Mouse (Mus musculus) heart, embryonic 10.5 days (tissue): Measurements from ENCODE around the gene Cbr2. TPM values are rescaled to one million over a fixed set of nuclear protein-coding genes. Genes with fewer than 3 reads are reported as not detected.
"Not testable (repeated sequence)": the region's sequence is repeated elsewhere in the genome, so short reads cannot be mapped to it uniquely, and the experiment has no call there.

ENCODE experiments used
- DNase-seq: peaks from one replicate; pipeline ENCODE4 v3.0.0-alpha.2; 2017; ENCODE audit warnings: low spot score
- H3K27ac ChIP-seq: fragments of 300-500 bp; sonication (generic); 2 replicates; pipeline ENCODE4 v1.5.1; 2016; ENCODE audit warnings: mild to moderate bottlenecking
- H3K27me3 ChIP-seq: fragments of 300-500 bp; sonication (generic); 2 replicates; pipeline ENCODE4 v1.6.1; 2016; ENCODE audit warnings: mild to moderate bottlenecking; ENCODE audit not compliant: poor library complexity, insufficient read depth, severe bottlenecking
- H3K36me3 ChIP-seq: fragments of 300-500 bp; sonication (generic); 2 replicates; pipeline ENCODE4 v1.6.1; 2016; ENCODE audit warnings: mild to moderate bottlenecking, moderate library complexity
- H3K4me1 ChIP-seq: fragments of 300-500 bp; sonication (generic); 2 replicates; pipeline ENCODE4 v1.6.1; 2016; ENCODE audit warnings: mild to moderate bottlenecking
- H3K4me3 ChIP-seq: fragments of 300-500 bp; sonication (generic); 2 replicates; pipeline ENCODE4 v1.5.1; 2016; ENCODE audit warnings: mild to moderate bottlenecking, moderate library complexity
- H3K9me3 ChIP-seq: fragments of 300-500 bp; sonication (generic); 2 replicates; pipeline ENCODE4 v1.6.1; 2016; ENCODE audit warnings: mild to moderate bottlenecking, moderate library complexity
- WGBS: fragments of 180-500 bp; shearing (Covaris S2); methylation state at CpG from one replicate; pipeline ENCODE4 v1.1.7; 2016; 5-methylcytosine and 5-hydroxymethylcytosine counted together
- polyA plus RNA-seq: library from polyadenylated mRNA; unstranded; fragments of >200 nt; fragmentation: Nextera tagmentation; extraction: Ambion mirVana; gene quantifications from 2 replicates; pipeline ENCODE4 v1.2.1, GENCODE M21; 2016

Gene Cbr2
- polyA plus RNA-seq, 1 experiment from 2014 or later: 1.3 TPM

DNA sequence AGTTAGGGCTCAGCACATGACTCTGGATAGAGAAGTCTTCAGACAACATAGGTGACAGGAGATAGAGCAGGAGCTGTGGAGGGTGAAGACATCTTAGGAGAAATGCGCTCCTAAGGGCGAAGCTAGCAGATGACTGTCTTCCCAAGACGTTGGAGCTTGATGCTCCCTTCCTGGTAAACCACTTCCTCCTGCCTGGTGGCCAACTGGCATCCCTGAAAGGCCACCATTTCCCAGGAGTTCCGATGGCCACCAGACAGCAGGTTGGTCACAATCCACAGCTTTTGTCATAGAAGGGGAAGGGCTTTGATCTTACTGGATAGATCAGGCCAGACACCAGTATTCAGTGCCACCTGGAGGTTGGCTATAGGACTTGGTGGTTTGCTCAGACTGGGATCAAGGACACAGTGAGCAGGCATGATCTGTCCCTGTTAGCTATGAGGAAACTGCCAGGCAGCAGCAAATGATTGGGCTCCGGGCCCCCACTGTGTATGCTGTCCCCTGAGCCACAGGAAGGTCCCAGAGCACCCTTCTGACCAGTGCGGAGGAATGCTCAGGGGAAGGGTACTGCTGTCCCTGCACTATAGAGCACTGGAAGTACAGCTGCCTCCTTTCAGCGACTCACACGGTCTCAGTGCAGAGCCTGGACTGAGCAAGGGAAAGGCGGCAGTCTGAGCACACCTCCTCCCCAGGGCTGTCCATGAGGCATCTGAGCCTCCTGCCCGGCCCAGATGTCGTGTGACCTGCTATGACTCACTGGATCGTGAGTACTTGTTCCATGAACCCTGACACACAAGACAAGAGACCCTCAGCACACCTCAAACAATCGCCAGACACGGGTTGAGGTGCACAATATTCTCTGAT lies 30.1 kb upstream of the Cbr2 start:
- Histone ChIP-seq H3K27me3 (peaks cover 38% of the 10 kb centered on the region), H3K4me1 (peaks cover 10% of the 10 kb centered on the region), H3K27ac (peak overlapping the region; percentile 44; the same call in 1 of the 2 replicates), H3K4me3 (peak overlapping the region; percentile 36; the same call in 1 of the 2 replicates), H3K9me3 (peaks cover 13% of the 10 kb centered on the region), H3K36me3 (no peaks in the 10 kb centered on the region)
- WGBS: 66% methylated on average over 14 of the region's 14 CpGs
- no peak for DNase-seq

DNA sequence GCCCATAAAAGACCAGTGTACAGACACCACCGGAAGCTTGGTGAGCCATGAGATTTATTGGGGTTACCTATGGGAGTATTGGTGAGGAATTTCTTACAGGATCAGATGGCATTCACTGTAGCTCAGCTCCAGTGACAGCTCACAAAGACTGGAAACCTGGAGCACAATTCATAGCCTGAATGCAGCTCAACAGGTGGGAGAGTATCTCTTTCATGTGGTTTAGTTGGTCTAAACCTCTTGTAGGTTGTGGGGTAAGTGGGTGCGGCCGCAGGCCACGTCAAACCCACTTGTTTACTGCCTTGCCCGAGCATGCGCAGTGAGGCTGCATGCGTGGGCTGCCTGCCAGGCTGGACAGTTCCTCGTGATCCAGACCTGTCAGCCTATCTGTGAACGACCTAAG lies 28.3 kb upstream of the Cbr2 start:
- Histone ChIP-seq H3K27me3 (peaks cover 24% of the 10 kb centered on the region), H3K36me3 (no peaks in the 10 kb centered on the region), H3K4me3 (no peak overlapping the region), H3K9me3 (peaks cover 13% of the 10 kb centered on the region), H3K4me1 (peaks cover 10% of the 10 kb centered on the region), H3K27ac (no peak overlapping the region)
- DNase-seq: no peak
- WGBS: 88% methylated on average over 9 of the region's 9 CpGs

DNA sequence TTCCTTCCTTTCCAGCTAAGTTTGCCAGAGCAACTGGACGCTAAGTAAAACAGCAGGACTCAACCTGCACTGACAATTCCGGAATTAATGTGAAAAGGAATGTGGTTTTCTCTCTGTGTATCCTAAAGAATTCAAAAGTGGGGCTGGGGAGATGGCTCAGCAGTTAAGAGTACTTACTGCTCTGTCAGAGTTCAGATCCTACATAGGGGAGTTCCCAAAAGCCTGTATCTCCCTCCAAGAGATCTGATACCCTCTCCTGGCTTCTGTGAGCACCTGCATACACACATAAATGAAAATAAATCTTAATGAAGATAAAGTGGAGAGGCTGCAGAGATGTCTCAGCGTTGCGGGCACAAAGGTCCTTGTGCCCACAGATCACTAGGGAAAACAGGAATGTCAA lies 19.7 kb upstream of the Cbr2 start:
- no peaks in the 10 kb centered on the region for H3K9me3 ChIP-seq
- H3K36me3 ChIP-seq: no peaks in the 10 kb centered on the region
- 73% methylated on average over 4 of the region's 4 CpGs for WGBS
- no peak overlapping the region for H3K27ac ChIP-seq
- peaks cover 6% of the 10 kb centered on the region; the same call in 1 of the 2 replicates for H3K27me3 ChIP-seq
- H3K4me3 ChIP-seq: no peak overlapping the region
- no peak for DNase-seq
- H3K4me1 ChIP-seq: no peaks in the 10 kb centered on the region

DNA sequence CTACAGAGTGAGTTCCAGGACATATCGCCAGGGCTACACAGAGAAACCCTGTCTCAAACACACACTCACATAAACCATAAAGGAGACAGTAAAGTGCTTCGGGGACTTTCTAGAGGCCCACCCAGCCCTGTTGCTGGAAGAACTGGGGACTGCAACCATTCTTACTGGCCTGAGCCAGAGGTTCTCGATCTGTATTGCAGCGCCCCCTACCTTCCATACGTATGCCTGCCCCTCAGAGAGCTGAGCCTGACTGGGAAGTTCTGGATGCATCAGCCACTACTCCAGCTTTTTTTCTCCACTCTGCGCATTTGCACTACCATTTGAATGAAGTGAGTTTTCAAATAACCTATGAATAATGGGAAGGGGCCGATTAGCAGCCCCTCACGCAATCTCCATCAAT lies 17.5 kb upstream of the Cbr2 start:
- Histone ChIP-seq H3K4me3 (no peak overlapping the region), H3K4me1 (no peaks in the 10 kb centered on the region), H3K27me3 (peaks cover 6% of the 10 kb centered on the region; the same call in 1 of the 2 replicates), H3K36me3 (no peaks in the 10 kb centered on the region), H3K9me3 (no peaks in the 10 kb centered on the region), H3K27ac (no peak overlapping the region)
- WGBS: 61% methylated on average over 8 of the region's 8 CpGs
- DNase-seq: no peak

DNA sequence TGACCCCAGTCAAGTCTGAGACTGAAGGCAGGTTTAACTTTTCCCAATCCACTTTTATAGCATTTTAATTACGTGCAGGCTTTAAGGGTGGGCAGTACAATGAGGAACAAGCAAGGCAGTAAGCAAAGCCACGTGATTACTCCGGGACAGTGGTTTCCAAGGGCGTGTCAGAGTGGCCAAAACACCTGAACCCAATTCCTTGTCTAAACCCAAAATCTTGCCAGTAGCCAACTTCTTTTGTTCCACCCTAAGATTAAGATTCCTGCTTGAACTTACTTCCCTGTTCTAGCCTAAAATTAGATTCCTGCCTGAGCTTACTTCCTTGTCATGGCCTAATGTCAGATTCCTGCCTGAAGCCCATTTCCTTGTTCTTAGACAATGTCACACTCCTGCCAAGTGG lies 16.1 kb upstream of the Cbr2 start:
- H3K27me3 ChIP-seq: peaks cover 6% of the 10 kb centered on the region; the same call in 1 of the 2 replicates
- H3K9me3 ChIP-seq: no peaks in the 10 kb centered on the region
- no peak overlapping the region for H3K4me3 ChIP-seq
- H3K36me3 ChIP-seq: no peaks in the 10 kb centered on the region
- 79% methylated on average over 4 of the region's 4 CpGs for WGBS
- no peaks in the 10 kb centered on the region for H3K4me1 ChIP-seq
- DNase-seq: no peak
- no peak overlapping the region for H3K27ac ChIP-seq

DNA sequence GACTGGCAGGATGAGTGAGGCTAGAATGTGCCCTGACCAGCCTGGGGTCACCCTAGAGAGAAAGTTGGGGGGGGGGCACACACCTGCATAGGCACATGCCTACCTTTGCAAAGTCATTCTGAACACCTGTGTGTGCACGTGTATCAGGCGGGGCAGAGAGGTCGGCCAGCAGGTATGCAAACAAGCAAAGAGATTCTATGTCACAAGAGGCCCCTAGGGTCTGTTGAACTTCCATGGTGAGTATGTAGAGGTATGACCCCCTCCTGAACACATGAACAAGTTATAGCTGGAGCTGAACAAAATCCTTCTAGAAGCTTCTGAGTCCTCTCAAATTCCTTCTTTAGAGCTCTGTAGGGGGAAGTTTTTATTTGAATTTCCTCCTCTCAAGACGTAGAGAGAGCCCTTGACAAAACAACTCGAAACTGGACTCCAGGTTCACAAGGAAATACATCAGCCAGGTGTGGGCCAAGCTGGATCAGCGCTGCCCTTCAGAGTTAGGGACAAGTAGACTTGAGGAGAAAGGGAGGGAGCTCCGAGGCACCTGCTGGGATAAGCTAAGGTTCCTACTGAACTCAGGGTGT lies 12.3 kb upstream of the Cbr2 start:
- H3K27ac ChIP-seq: no peak overlapping the region
- DNase-seq: no peak
- no peaks in the 10 kb centered on the region for H3K4me1 ChIP-seq
- no peaks in the 10 kb centered on the region for H3K36me3 ChIP-seq
- H3K4me3 ChIP-seq: no peak overlapping the region
- no peaks in the 10 kb centered on the region for H3K9me3 ChIP-seq
- WGBS: 75% methylated on average over 7 of the region's 7 CpGs
- H3K27me3 ChIP-seq: 0 out of 2 replicates have a peak, but pooled peaks cover 2% of the 10 kb centered on the region

DNA sequence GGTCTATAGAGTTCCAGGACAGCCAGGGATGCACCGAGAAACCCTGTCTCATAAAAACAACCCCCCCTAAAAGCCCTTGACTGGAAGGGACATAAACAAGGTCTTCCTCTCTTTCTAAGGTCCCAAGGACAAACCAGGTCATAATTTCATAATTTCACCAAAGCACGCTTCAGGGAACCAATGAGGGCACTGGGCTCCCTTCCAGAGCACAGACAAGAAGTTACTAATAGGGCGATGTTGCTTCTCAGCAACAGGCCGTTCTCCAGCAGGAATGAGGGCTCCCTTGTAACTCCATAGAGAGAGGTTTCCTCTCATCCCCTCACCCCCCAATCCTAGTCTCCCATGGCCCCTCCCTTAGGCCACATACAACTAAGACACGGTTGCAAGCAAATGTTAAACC lies 9.1 kb upstream of the Cbr2 start:
- H3K4me1 ChIP-seq: no peaks in the 10 kb centered on the region
- WGBS: 88% methylated on average over 5 of the region's 5 CpGs
- no peak for DNase-seq
- H3K4me3 ChIP-seq: no peak overlapping the region
- 0 out of 2 replicates have a peak, but pooled peaks cover 2% of the 10 kb centered on the region for H3K27me3 ChIP-seq
- no peaks in the 10 kb centered on the region for H3K36me3 ChIP-seq
- no peak overlapping the region for H3K27ac ChIP-seq
- H3K9me3 ChIP-seq: no peaks in the 10 kb centered on the region

DNA sequence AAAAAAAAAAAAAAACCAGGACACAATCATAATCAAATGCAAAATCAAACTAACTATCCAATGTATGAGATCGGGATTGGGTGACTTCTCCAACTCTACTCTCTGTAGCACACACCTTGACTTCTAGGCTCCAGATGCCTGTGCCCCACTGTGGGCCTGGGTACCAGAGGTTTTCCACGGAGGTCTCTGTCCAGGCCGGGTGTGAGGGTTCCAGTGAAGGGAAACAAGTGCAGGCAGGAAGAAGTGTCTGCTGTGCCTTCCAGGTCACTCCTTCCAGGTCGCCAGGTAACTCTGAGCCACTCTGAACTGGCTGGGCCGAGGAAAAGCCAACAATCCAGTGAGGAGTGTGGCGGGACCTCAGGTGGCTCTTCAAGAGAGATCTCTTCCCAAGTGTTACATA lies 4.5 kb upstream of the Cbr2 start:
- H3K27ac ChIP-seq: no peak overlapping the region
- H3K27me3 ChIP-seq: peaks cover 17% of the 10 kb centered on the region; the same call in 1 of the 2 replicates
- H3K4me1 ChIP-seq: 0 out of 2 replicates have a peak, but pooled peaks cover 4% of the 10 kb centered on the region
- H3K36me3 ChIP-seq: no peaks in the 10 kb centered on the region
- H3K4me3 ChIP-seq: no peak overlapping the region
- DNase-seq: no peak
- 62% methylated on average over 6 of the region's 6 CpGs for WGBS
- no peaks in the 10 kb centered on the region for H3K9me3 ChIP-seq

DNA sequence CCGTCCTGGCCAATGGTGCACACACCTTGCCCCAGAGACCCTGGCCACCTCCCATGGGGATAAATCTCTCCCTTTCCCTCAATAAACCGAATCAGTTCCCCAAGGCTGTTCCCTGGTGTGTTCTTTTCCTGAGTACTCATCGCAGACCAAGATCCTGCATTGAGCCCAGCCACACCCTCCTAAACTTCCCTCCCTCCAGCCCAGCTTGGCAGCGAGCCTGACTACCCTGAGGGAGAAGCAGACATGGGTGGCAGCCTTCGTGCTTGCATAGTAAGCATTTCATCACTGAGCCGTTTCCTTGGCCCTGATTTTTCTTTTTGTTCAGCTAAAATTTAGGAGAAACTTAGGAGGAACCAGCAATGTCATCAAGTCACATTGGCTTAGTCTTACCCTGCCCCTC lies 1.6 kb upstream of the Cbr2 start:
- Histone ChIP-seq H3K27ac (no peak overlapping the region), H3K36me3 (no peaks in the 10 kb centered on the region), H3K4me1 (peaks cover 11% of the 10 kb centered on the region; the same call in 1 of the 2 replicates), H3K9me3 (no peaks in the 10 kb centered on the region), H3K4me3 (no peak overlapping the region), H3K27me3 (peaks cover 42% of the 10 kb centered on the region)
- 68% methylated on average over 6 of the region's 6 CpGs for WGBS
- DNase-seq: no peak

DNA sequence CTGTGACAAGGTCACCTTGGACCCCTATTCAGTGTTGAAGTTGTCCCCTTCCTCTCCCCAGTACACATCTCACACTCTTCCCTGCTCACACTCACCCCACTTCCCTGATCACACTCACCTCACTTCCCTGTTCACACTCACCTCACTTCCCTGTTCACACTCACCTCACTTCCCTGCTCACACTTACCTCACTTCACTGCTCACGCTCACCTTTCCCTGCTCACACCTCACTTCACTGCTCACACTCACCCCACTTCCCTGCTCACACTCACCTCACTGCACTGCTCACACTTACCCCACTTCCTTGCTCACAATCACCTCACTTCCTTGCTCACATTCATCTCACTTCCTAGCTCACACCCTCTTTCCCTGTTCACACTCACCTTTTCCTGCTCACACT lies 519 bp downstream of the Cbr2 start:
- 93% methylated on average over 1 of the region's 1 CpGs for WGBS
- DNase-seq: no peak
- Histone ChIP-seq H3K27me3 (peaks cover 55% of the 10 kb centered on the region), H3K36me3 (no peaks in the 10 kb centered on the region), H3K27ac (no peak overlapping the region), H3K9me3 (no peaks in the 10 kb centered on the region), H3K4me3 (no peak overlapping the region), H3K4me1 (peaks cover 18% of the 10 kb centered on the region)

DNA sequence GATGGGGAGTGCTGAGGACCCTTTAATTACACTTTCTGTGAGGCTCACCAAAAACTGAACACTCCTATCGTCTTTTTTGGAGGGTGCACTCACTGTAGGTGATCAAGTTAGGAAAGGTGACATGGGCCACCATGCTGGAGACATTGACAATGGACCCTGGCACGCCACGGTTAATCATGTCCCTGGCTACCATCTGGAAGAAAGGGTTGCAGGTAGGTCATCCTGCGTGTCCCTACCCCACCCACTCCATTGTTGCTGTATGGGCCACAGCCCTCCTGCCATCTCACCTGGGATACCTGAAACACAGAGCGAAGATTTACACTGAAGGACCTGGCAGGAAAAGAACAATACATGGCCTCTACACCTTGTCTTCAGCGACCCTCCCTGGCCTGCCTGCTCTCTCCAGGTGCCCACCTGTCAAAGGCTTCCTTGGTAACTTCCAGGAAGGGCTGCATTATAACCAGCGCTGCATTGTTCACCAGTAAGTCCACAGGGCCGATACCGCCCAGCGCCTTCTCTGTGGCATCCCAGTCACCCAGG lies 1.5 kb downstream of the Cbr2 start:
- DNase-seq: no peak
- 85% methylated on average over 10 of the region's 10 CpGs for WGBS
- peaks cover 22% of the 10 kb centered on the region for H3K4me1 ChIP-seq

DNA sequence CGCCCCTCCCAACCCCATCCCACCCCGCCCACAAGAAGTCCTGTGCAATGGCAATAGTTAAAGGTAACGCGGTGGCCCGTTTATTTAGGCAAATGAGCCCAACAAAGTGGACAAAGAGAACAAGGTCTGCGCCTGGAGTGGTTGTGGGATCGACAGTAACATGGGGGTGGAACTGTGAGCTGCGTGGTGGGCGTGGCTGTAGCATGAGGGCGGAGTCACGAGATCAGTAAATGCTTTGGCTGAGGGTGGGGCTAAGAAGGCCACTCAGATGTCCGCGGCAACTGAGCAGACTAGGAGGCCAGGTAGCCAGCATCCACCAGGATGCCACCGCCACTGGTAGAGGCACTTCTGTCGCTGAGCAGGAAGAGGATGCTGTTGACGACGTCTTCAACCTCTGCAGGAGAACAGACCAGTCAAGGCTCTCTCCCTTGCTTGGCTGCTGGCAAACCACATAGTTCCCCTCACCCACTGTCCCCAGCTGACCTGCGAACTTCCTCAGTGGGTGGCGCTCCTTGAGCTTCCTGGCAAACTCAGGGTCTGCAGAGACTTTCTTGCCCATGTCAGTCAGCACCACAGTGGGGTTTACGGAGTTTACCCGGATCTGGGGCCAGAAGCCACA lies 2.4 kb downstream of the Cbr2 start:
- peaks cover 74% of the 10 kb centered on the region for H3K27me3 ChIP-seq
- WGBS: under 1% methylated on average over 18 of the region's 21 CpGs

More for the DNA sequence above, 1.5 kb downstream of the Cbr2 start:
- H3K4me3 ChIP-seq: no peak overlapping the region
- H3K9me3 ChIP-seq: no peaks in the 10 kb centered on the region
- H3K27ac ChIP-seq: no peak overlapping the region
- no peaks in the 10 kb centered on the region for H3K36me3 ChIP-seq
- H3K27me3 ChIP-seq: peaks cover 65% of the 10 kb centered on the region

More for the DNA sequence above, 2.4 kb downstream of the Cbr2 start:
- H3K9me3 ChIP-seq, H3K36me3 ChIP-seq, H3K27ac ChIP-seq, DNase-seq: not testable (repeated sequence)
- Histone ChIP-seq H3K4me3 (peak overlapping the region; percentile 31), H3K4me1 (peaks cover 22% of the 10 kb centered on the region)
